Mouse (Mus musculus): ENCODE results near the gene Gm45208.
"Not testable (repeated sequence)": the region's sequence is repeated elsewhere in the genome, so short reads cannot be mapped to it uniquely, and the experiment has no call there.

DNA sequence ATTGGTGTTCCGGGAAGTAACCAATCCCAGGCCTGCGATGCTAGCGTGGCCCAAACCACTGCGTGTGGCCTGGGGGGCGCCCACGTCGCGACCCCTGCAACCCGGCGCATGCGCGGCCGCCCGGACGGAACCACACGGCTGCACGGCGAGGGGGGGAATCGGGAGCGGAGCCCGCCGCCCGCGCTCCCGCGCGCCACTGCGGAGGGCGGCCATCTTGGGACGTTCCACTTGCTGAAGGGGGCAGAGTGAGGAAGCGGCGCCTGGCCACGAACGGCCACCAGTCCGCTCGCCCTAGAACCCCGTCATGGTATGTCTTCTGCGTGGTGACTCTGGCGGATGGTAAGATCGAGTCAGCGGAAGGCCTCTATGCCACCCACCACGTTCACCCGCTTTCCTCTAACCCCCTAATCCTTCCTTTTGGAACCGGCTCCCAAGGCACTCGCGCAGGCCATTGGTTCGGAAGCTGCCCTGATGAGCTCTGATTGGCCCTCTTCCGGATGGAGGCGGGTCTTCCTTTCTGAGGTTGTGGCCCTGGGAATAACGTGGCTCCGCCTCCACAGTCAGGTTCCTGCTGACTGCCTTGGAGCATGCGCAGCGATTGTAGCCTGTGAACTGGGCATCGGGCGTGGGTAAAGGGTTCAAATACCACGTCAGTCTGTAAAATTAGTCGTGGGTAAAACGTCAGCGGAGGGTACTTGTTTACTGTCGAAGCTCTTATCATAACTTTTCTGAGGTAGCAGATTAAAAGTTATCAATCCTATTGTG, 7.7 kb upstream of the Gm45208 start, which contains the start of gene Wdr45:
- TF ChIP-seq POLR2A (IDR thresholded peaks at IDR 0.05; ENCODE audit: borderline replicate concordance, extremely low read depth, low read depth, low read length); CTCF (IDR thresholded peaks at IDR 0.05; ENCODE audit: insufficient read depth, low read length): not testable (repeated sequence)

Measured in lung, adult 2 months (tissue).